Mouse (Mus musculus): ENCODE results near the gene Zfp184.

- no peak for TF ChIP-seq CTCF (IDR thresholded peaks at IDR 0.05; ENCODE audit: borderline replicate concordance, insufficient read depth, low read depth, low read length)
- no peak for TF ChIP-seq POLR2A (IDR thresholded peaks at IDR 0.05; ENCODE audit: borderline replicate concordance, insufficient read depth, low read length)
These were observed 53.5 kb downstream of the Zfp184 start for GRCm38 (mm10) chr13:21998412-21998811.

Measured in cerebellum, adult 2 months (tissue).